Mouse (Mus musculus): ENCODE results near the gene Plagl1. TPM values are rescaled to one million over a fixed set of nuclear protein-coding genes. Genes with fewer than 3 reads are reported as not detected.
A peak's percentile ranks its signal among the peaks of the same experiment; 100 is the strongest.

Plagl1 gene
- total and polyA plus RNA-seq, 3 experiments, result 0.48 to 1.7 (median 0.87) TPM

DNA sequence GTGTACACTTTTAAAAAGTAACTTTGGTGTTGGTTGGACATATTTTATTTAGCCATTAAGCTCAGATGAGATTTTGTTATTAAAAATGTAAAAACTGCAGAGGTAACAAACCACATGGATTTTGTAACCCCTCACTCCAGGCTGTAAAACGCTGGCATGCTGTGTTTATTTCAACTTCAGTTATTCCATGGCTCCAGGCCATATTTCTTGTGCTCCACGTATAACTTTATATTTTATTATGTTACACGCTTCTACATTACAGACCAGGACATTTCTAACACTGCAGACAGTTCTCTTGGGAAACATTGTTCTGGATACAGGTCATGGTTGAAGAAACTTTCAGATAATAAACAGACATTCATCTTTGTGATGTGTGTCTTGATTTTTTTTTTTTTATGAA, 32.7 kb downstream of the Plagl1 start:
- Histone ChIP-seq H3K4me2 (ENCODE audit: insufficient read depth, low read depth, poor library complexity, severe bottlenecking) (no peak overlapping the region), H3K4me3 (replicated peaks in 1 of 3; ENCODE audit: low read depth in 2 of 3, low read length in 2 of 3, poor library complexity in 1 of 3) (no peak overlapping the region)

DNA sequence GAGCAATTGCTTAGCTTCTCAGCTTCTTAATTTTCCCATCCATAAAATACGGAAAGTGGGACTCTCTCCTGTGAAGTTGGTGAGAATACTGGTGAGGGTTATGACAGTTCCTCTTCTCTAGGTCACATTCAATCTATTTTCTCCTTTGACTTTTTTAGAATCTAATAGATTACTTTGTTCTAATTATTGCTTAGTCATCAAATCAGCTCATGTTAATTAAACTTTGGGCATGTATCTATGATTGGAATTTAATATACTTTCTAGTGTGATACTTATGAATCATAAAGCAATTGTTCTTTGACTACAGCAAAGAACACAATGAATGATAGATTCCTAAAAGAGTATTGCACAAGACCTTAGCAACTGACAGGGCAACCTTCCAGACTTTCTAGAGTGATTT, 38.6 kb downstream of the Plagl1 start:
- TF ChIP-seq USF2 (conservative IDR thresholded peaks at IDR 0.05; ENCODE audit: low read depth, low read length) (no peak), MAFK (IDR thresholded peaks at IDR 0.05; ENCODE audit: insufficient replicate concordance, low read length) (peak; percentile 77)
- no peak overlapping the region for H3K27ac ChIP-seq (ENCODE audit: insufficient read depth, low read depth)

More for the DNA sequence above, 32.7 kb downstream of the Plagl1 start:
- Histone ChIP-seq H3K4me1 (ENCODE audit: control insufficient read depth in 1 of 2, insufficient read depth in 2 of 2) (peaks cover 0 to 5% of the 10 kb centered on the region in 2 experiments; a peak in 1 of 4 replicates), H3K9ac (ENCODE audit: insufficient read depth, low read depth) (no peak overlapping the region), H3K9me3 (replicated peaks; ENCODE audit: low read length) (peaks cover 5% of the 10 kb centered on the region), H3K27me3 (replicated peaks) (no peaks in the 10 kb centered on the region), H3K27ac (ENCODE audit: insufficient read depth, low read depth) (no peak overlapping the region), H3K36me3 (replicated peaks in 1 of 2; ENCODE audit: control insufficient read depth in 1 of 2, insufficient read depth in 1 of 2, low read length in 1 of 2) (no peaks in the 10 kb centered on the region), H3K79me2 (replicated peaks; ENCODE audit: control insufficient read depth, extremely low read depth, insufficient read depth, poor library complexity, severe bottlenecking) (no peaks in the 10 kb centered on the region)
- TF ChIP-seq GABPA (IDR thresholded peaks at IDR 0.05; ENCODE audit: insufficient replicate concordance, low read depth, low read length), result no peak
- no peak for TF ChIP-seq ZNF384 (IDR thresholded peaks at IDR 0.05; ENCODE audit: low read depth, low read length)
- TF ChIP-seq JUN (IDR thresholded peaks at IDR 0.05; ENCODE audit: insufficient read depth, low read depth, low read length), result no peak
- TF ChIP-seq TCF12 (IDR thresholded peaks at IDR 0.05; ENCODE audit: low read depth, low read length), result no peak
- no peak for TF ChIP-seq EP300 (IDR thresholded peaks at IDR 0.05; ENCODE audit: low read length)
- TF ChIP-seq MAFK (IDR thresholded peaks at IDR 0.05; ENCODE audit: insufficient replicate concordance, low read length), result no peak
- TF ChIP-seq RCOR1 (conservative IDR thresholded peaks at IDR 0.05; ENCODE audit: low read depth, low read length), result no peak
- TF ChIP-seq CHD1 (IDR thresholded peaks at IDR 0.05; ENCODE audit: low read depth, low read length), result no peak
- no peak for DNase-seq (ENCODE audit: extremely low read depth)
- dilution Hi-C loops (cut with MboI; ENCODE audit: extremely low pct_ligation_motif_present, extremely low pct_unique_long_range_greater_than_20kb, low sequenced_read_pairs) (no loop called here), in situ Hi-C loops (cut with MboI; ENCODE audit: low pct_ligation_motif_present, low pct_unique_long_range_greater_than_20kb, low sequenced_read_pairs) (loop anchor here (5.0 kb wide), 1 partner anchor 334 kb away; no protein-coding TSS in a partner anchor)

GRCm38 (mm10) chr10:13100061-13100648, 39.9 kb downstream of the Plagl1 start:
- Histone ChIP-seq H3K36me3 (replicated peaks in 1 of 2; ENCODE audit: control insufficient read depth in 1 of 2, insufficient read depth in 1 of 2, low read length in 1 of 2) (no peaks in the 10 kb centered on the region), H3K4me2 (ENCODE audit: insufficient read depth, low read depth, poor library complexity, severe bottlenecking) (no peak overlapping the region), H3K4me3 (replicated peaks in 1 of 3; ENCODE audit: low read depth in 2 of 3, low read length in 2 of 3, poor library complexity in 1 of 3) (no peak overlapping the region), H3K27me3 (replicated peaks) (no peaks in the 10 kb centered on the region), H3K27ac (ENCODE audit: insufficient read depth, low read depth) (no peak overlapping the region), H3K9me3 (replicated peaks; ENCODE audit: low read length) (no peaks in the 10 kb centered on the region), H3K79me2 (replicated peaks; ENCODE audit: control insufficient read depth, extremely low read depth, insufficient read depth, poor library complexity, severe bottlenecking) (no peaks in the 10 kb centered on the region), H3K9ac (ENCODE audit: insufficient read depth, low read depth) (no peak overlapping the region), H3K4me1 (ENCODE audit: control insufficient read depth in 1 of 2, insufficient read depth in 2 of 2) (peaks cover 0 to 13% of the 10 kb centered on the region in 2 experiments; a peak in 2 of 4 replicates)
- TF ChIP-seq IRF4 (IDR thresholded peaks at IDR 0.05; ENCODE audit: low read depth, low read length) (no peak), UBTF (IDR thresholded peaks at IDR 0.05; ENCODE audit: low read depth, low read length) (no peak), GABPA (IDR thresholded peaks at IDR 0.05; ENCODE audit: insufficient replicate concordance, low read depth, low read length) (no peak), TBP (conservative IDR thresholded peaks at IDR 0.05; ENCODE audit: low read depth, low read length) (no peak), BHLHE40 (IDR thresholded peaks at IDR 0.05; ENCODE audit: low read depth, low read length) (no peak), TCF12 (IDR thresholded peaks at IDR 0.05; ENCODE audit: low read depth, low read length) (no peak), EP300 (IDR thresholded peaks at IDR 0.05; ENCODE audit: low read length) (no peak), MAZ (IDR thresholded peaks at IDR 0.05; ENCODE audit: low read depth, low read length) (no peak), CHD2 (IDR thresholded peaks at IDR 0.05; ENCODE audit: low read length) (no peak), USF2 (conservative IDR thresholded peaks at IDR 0.05; ENCODE audit: low read depth, low read length) (no peak)
- DNase-seq (ENCODE audit: extremely low read depth), result no peak
- dilution Hi-C loops (cut with MboI; ENCODE audit: extremely low pct_ligation_motif_present, extremely low pct_unique_long_range_greater_than_20kb, low sequenced_read_pairs), result no loop called here
- in situ Hi-C loops (cut with MboI; ENCODE audit: low pct_ligation_motif_present, low pct_unique_long_range_greater_than_20kb, low sequenced_read_pairs), result no loop called here

More for the DNA sequence above, 38.6 kb downstream of the Plagl1 start:
- Histone ChIP-seq H3K9me3 (replicated peaks; ENCODE audit: low read length) (no peaks in the 10 kb centered on the region), H3K36me3 (replicated peaks in 1 of 2; ENCODE audit: control insufficient read depth in 1 of 2, insufficient read depth in 1 of 2, low read length in 1 of 2) (no peaks in the 10 kb centered on the region), H3K4me3 (replicated peaks in 1 of 3; ENCODE audit: low read depth in 2 of 3, low read length in 2 of 3, poor library complexity in 1 of 3) (no peak overlapping the region), H3K79me2 (replicated peaks; ENCODE audit: control insufficient read depth, extremely low read depth, insufficient read depth, poor library complexity, severe bottlenecking) (no peaks in the 10 kb centered on the region), H3K9ac (ENCODE audit: insufficient read depth, low read depth) (no peak overlapping the region), H3K4me1 (ENCODE audit: control insufficient read depth in 1 of 2, insufficient read depth in 2 of 2) (peaks cover 0 to 10% of the 10 kb centered on the region in 2 experiments; a peak in 2 of 4 replicates), H3K27me3 (replicated peaks) (no peaks in the 10 kb centered on the region), H3K4me2 (ENCODE audit: insufficient read depth, low read depth, poor library complexity, severe bottlenecking) (no peak overlapping the region)
- in situ Hi-C loops (cut with MboI; ENCODE audit: low pct_ligation_motif_present, low pct_unique_long_range_greater_than_20kb, low sequenced_read_pairs) (no loop called here), dilution Hi-C loops (cut with MboI; ENCODE audit: extremely low pct_ligation_motif_present, extremely low pct_unique_long_range_greater_than_20kb, low sequenced_read_pairs) (no loop called here)
- DNase-seq (ENCODE audit: extremely low read depth), result no peak

All from CH12.LX (cell line).